Mouse (Mus musculus) lung, postnatal 36 days (tissue): ENCODE results near the gene Vamp5.

Experiments
- DNase-seq: peaks from one replicate; pipeline ENCODE4 v3.0.0; 2022; ENCODE audit warnings: mixed read lengths

The Vamp5 gene

DNA sequence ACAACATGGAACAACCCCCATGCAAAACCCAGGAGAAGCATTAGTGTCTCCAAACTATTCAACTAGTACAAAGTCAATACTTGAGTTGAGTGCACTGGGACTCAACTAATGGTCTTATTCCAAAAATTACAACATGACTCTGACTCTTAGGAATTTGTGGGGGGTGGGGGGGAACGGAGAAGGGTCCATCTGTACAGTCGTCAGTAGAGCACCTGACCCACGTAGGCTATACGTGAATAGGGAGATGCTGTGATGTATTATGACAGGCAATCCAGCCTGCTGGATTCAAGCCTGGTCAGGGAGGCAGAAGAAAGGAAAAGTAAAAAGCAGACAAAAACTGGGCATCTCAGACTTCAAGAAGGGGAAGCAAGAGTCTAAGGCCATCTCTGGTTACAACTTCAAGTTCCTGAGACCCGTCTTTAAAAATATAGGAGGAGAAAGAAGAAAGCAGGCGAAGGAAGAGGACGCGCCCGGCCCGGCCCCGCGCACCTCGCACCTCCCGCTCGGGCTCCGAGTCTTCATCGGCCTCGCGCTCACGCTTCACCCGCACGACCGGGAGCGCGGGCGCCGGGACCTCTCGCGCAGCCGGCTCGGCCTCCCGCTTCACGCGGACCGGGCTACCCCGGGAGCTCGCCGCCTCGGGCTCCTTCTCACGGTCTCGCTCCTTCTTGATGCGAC is 35.7 kb downstream of the Vamp5 start:
- DNase-seq: no peak

DNA sequence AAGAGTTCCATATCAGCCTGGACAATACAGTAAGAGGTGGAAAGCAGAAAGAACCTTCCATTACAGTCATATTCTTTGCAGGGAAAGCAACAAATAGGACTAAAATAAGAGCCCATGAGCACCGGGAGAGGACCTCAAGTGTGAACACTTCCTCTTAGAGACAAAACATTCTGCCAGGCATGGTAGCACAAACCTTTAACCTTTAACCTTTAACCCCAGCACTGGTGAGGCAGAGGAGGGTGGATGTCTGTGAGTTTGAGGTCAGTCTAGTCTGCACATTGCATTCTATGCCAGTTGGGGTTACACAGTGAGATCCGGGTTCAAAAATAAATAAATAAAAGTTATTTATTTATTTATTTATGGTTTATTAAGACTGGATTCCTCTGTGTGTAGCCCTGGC is 39.8 kb downstream of the Vamp5 start:
- DNase-seq: no peak

DNA sequence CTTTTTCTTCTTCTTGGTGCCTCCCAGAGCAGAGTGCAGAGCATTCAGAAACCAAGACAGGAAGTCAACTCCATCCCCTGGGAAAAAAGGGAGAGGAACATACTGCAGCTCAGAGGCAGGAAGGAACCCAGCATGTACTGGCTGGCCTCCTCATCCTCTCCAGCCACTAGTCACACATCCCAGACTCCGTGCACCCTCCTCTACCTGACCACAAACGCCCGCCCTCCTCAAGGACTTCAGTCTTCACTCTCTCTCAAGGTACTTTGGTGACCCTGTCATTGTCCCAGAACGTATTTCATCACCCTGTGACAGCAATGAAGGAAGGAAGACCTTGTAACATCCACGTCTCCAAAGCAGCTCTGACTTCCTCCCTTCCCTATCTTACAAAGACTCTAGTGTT is 47.2 kb downstream of the Vamp5 start:
- no peak for DNase-seq

DNA sequence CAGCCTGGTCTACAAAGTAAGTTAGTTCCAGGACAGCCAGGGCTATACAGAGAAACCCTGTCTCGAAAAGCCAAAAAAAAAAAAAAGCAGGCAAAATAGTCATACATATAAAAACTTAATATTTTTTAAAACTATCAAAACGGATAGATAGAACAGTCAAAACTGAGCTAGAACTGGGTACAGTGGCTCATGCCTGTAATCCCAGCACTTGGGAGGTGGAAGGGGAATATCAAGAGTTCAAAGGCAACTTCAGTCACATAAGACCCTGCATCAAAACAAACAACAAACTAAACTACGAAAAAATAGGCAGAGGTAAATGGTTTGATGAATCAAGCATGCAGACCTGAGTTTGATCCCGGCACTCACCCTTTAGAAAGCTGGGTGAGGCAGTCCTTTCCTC is 50.1 kb downstream of the Vamp5 start:
- no peak for DNase-seq

DNA sequence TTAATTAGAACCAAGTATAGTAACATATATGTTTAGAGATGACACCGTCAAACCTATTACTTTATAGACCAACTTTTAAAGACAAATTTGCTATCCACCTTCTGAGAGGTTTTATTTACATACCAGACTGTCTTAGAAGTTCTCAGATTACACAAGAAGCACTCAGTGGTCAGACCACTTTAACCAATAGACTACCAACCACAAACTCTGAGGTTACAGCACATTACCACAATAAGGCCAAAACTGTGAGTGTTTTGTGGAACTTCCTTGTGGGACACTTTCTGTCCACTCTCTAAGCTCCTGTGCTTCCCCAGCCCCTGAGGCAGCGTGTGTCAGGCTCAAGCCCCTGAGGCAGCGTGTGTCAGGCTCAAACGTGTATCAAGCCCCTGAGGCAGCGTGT is 51.2 kb downstream of the Vamp5 start:
- no peak for DNase-seq

DNA sequence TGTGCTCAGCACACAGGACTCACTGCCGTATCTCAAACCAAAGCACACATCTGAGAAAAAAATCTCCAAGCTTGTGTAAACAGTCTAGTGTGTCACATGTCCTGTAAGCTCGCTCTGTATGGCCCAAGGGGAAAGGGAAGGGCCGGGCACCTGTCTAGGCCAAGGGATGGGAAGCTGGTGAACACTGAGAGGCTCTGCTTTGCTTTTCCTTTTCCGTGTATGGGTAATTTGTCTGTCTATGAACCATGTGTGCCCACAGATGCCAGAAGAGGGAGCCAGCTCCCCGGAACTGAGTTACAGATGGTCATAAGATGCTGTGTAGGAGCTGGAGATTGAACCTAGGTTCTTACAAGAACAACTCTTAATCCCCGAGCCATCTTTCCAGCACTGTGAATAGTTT is 54.0 kb downstream of the Vamp5 start:
- DNase-seq: peak; percentile 86

DNA sequence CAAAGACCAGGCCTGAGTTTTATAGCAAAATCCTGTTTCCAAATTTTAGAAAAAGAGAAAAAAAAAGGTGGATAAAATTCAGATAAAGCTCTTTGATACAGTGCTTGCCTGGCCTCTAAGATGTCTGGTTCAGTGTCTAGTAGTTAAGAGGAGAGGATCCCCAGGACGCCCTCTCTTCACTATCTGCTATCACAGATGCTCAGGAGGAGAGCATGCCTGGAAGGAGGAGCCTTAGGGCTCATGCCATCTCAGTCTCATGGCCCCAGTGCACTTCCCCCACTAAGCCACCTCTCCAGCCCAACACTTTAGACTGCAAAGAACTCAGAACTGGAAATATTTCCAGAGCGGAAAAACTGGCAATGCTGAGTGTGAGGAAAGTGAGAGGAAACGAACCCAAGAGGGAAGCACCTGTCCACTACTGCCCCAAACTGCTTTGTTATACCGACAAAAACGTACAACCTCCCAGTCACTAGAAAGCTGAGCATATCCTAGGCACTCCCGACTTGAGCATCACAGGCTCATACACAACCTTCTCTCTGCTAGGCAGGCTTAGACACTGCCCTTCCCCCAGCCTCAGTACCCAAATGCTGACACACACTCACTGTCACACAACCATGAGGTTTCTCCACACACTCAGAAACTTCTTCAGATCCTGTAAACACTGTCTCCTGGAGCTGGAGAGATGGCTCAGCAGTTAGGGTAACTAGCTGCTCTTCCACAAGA is 56.3 kb downstream of the Vamp5 start:
- no peak for DNase-seq

DNA sequence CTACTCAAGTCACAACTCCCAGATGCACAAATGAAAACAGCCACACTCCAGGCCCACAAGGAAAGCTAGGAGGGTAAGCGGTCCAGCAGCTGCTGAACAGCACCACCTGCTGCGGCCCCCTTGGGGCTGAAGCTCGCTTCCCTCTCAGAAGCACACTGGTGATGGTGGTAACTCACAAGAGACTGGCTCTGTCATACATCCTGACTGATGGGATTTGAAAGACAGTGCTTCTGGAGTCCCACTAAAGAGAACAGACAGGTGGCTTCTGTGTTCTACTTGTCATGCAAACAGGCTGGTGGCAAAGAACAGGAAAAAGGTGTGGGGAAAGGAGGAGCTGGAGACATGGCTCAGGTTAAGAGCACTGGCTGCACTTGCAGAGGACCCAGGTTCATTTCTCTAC is 57.3 kb downstream of the Vamp5 start:
- no peak for DNase-seq

DNA sequence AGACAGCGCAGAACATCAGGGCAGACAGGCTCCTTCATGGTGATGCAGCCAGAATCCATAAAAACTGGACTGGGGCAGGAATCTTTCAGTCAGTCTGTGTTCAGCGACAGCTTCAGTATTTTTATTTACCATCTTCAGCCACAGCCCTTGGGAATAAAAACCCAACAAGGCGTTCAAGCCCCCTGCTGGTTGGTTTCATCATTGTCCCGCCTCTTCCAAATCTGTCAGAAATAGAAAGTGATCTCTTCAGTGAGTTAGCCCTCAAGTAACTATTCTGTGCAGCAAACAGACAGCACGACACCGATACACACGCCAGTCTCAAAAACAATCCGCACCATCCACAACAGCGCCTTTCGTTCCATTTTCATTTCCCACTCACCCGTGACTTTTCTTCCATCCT is 61.2 kb downstream of the Vamp5 start:
- peak; percentile 71 for DNase-seq
